Mouse (Mus musculus) bone marrow macrophage, adult 2 months (primary cell): ENCODE measurements around the gene Crhr1.

Experiments used
- CTCF ChIP-seq: IDR thresholded peaks from 2 replicates; pipeline ENCODE4 v1.5.1; 2012; ENCODE audit warnings: low read depth, mild to moderate bottlenecking, low read length, moderate library complexity
- POLR2A ChIP-seq: IDR thresholded peaks from 2 replicates; pipeline ENCODE4 v1.6.1; 2012; ENCODE audit warnings: mild to moderate bottlenecking, low read depth, low read length, borderline replicate concordance

DNA sequence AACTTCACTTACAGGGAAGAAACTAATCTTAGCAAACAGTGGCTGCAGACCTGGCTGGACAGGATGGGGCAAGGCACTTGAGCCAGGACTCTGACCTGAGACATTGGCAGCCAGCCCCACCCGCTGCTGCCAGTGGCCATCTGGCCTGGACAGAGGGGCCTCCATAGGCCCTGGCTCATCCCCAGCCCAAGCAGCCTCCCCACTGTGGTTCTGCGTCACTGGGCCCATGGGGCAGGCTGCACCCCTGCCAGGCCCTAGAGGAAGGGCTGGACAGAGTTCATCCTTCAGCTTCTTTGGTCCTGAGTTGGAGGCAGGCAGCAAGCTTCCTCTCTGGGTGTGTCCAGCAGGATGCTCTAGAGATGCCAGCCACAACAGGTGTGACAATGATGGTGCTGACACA, 57.4 kb downstream of the Crhr1 start:
- TF ChIP-seq CTCF = no peak
- no peak for TF ChIP-seq POLR2A
